Mouse (Mus musculus): ENCODE data around the gene Ift27. TPM values are rescaled to one million over a fixed set of nuclear protein-coding genes. Genes with fewer than 3 reads are reported as not detected.

The Ift27 gene
- polyA plus RNA-seq (2012; fragmentation: generic; extraction: Trizol) = 38.7 TPM

GRCm38 (mm10) chr15:78173972-78174886 lies at the start of gene Ift27:
Gene Ift27, minus strand, starts transcription at chr15:78174107.
- Histone ChIP-seq H3K36me3 (ENCODE audit: control insufficient read depth, insufficient read depth) (no peaks in the 10 kb centered on the region), H3K79me2 (ENCODE audit: control insufficient read depth, insufficient read depth) (no peaks in the 10 kb centered on the region), H3ac (ENCODE audit: control insufficient read depth, insufficient read length) (no peak within 1 kb of the TSS), H3K27me3 (ENCODE audit: control insufficient read depth, insufficient read depth, insufficient read length) (peaks cover 4% of the 10 kb centered on the region), H3K4me3 (peak within 1 kb of the TSS; percentile 31), H3K4me2 (ENCODE audit: low read depth) (peak within 1 kb of the TSS; percentile 90)
- TF ChIP-seq SRF (IDR thresholded peaks at IDR 0.05; ENCODE audit: control insufficient read depth, insufficient read length, low read depth) (no peak), TCF3 (IDR thresholded peaks at IDR 0.05; ENCODE audit: insufficient read length, low read depth) (no peak), USF1 (IDR thresholded peaks at IDR 0.05; ENCODE audit: low read depth) (no peak), REST (IDR thresholded peaks at IDR 0.05; ENCODE audit: insufficient read depth, insufficient read length) (peak; percentile 10), MYOG (IDR thresholded peaks at IDR 0.05; ENCODE audit: control insufficient read depth in 1 of 3, insufficient read depth in 1 of 3, insufficient read length in 2 of 3, low read depth in 2 of 3) (no peak), POLR2A (IDR thresholded peaks at IDR 0.05; ENCODE audit: insufficient read length, low read depth) (peak; percentile 59), MYOD1 (IDR thresholded peaks at IDR 0.05; ENCODE audit: control insufficient read depth in 1 of 3, insufficient read length in 2 of 3, low read depth in 2 of 3) (no peak), TCF12 (IDR thresholded peaks at IDR 0.05; ENCODE audit: insufficient read depth, poor library complexity, severe bottlenecking) (no peak), CEBPB (IDR thresholded peaks at IDR 0.05; ENCODE audit: insufficient read depth, poor library complexity, severe bottlenecking) (no peak), MAX (IDR thresholded peaks at IDR 0.05; ENCODE audit: low read depth) (no peak), E2F4 (IDR thresholded peaks at IDR 0.05; ENCODE audit: insufficient read depth) (peak; percentile 83), POLR2AphosphoS2 (IDR thresholded peaks at IDR 0.05; ENCODE audit: insufficient read length, low read depth) (peak; percentile 21)

- no peak for TF ChIP-seq TCF12 (IDR thresholded peaks at IDR 0.05; ENCODE audit: insufficient read depth, poor library complexity, severe bottlenecking)
- no peak for TF ChIP-seq MYOD1 (IDR thresholded peaks at IDR 0.05; ENCODE audit: control insufficient read depth in 1 of 3, insufficient read length in 2 of 3, low read depth in 2 of 3)
- no peak for TF ChIP-seq MYOG (IDR thresholded peaks at IDR 0.05; ENCODE audit: control insufficient read depth in 1 of 3, insufficient read depth in 1 of 3, insufficient read length in 2 of 3, low read depth in 2 of 3)
- TF ChIP-seq POLR2AphosphoS2 (IDR thresholded peaks at IDR 0.05; ENCODE audit: insufficient read length, low read depth) = no peak
- TF ChIP-seq REST (IDR thresholded peaks at IDR 0.05; ENCODE audit: insufficient read depth, insufficient read length) = no peak
- TF ChIP-seq SRF (IDR thresholded peaks at IDR 0.05; ENCODE audit: control insufficient read depth, insufficient read length, low read depth) = no peak
- TF ChIP-seq POLR2A (IDR thresholded peaks at IDR 0.05; ENCODE audit: insufficient read length, low read depth) = no peak
- TF ChIP-seq MAX (IDR thresholded peaks at IDR 0.05; ENCODE audit: low read depth) = no peak
- no peak for TF ChIP-seq USF1 (IDR thresholded peaks at IDR 0.05; ENCODE audit: low read depth)
- no peak for TF ChIP-seq CEBPB (IDR thresholded peaks at IDR 0.05; ENCODE audit: insufficient read depth, poor library complexity, severe bottlenecking)
- no peak for TF ChIP-seq TCF3 (IDR thresholded peaks at IDR 0.05; ENCODE audit: insufficient read length, low read depth)
- TF ChIP-seq E2F4 (IDR thresholded peaks at IDR 0.05; ENCODE audit: insufficient read depth) = no peak
- Histone ChIP-seq H3ac (ENCODE audit: control insufficient read depth, insufficient read length) (no peak overlapping the region), H3K36me3 (ENCODE audit: control insufficient read depth, insufficient read depth) (no peaks in the 10 kb centered on the region), H3K4me3 (no peak overlapping the region), H3K79me2 (ENCODE audit: control insufficient read depth, insufficient read depth) (no peaks in the 10 kb centered on the region), H3K4me2 (ENCODE audit: low read depth) (no peak overlapping the region), H3K27me3 (ENCODE audit: control insufficient read depth, insufficient read depth, insufficient read length) (peaks cover 1% of the 10 kb centered on the region)
These were observed 41.4 kb upstream of the Ift27 start for GRCm38 (mm10) chr15:78215269-78215668.

GRCm38 (mm10) chr15:78211367-78211766 lies 37.5 kb upstream of the Ift27 start:
- H3K27me3 ChIP-seq (ENCODE audit: control insufficient read depth, insufficient read depth, insufficient read length) = no peaks in the 10 kb centered on the region
- TF ChIP-seq MAX (IDR thresholded peaks at IDR 0.05; ENCODE audit: low read depth) = no peak
- TF ChIP-seq MYOD1 (IDR thresholded peaks at IDR 0.05; ENCODE audit: control insufficient read depth in 1 of 3, insufficient read length in 2 of 3, low read depth in 2 of 3) = peak in 1 of 3 experiments; percentile 59
- peak in 1 of 3 experiments; percentile 28 for TF ChIP-seq MYOG (IDR thresholded peaks at IDR 0.05; ENCODE audit: control insufficient read depth in 1 of 3, insufficient read depth in 1 of 3, insufficient read length in 2 of 3, low read depth in 2 of 3)
- H3K4me3 ChIP-seq = no peak overlapping the region
- no peak overlapping the region for H3K4me2 ChIP-seq (ENCODE audit: low read depth)
- no peaks in the 10 kb centered on the region for H3K36me3 ChIP-seq (ENCODE audit: control insufficient read depth, insufficient read depth)
- H3K79me2 ChIP-seq (ENCODE audit: control insufficient read depth, insufficient read depth) = no peaks in the 10 kb centered on the region
- no peak overlapping the region for H3ac ChIP-seq (ENCODE audit: control insufficient read depth, insufficient read length)

GRCm38 (mm10) chr15:78210203-78210602 lies 36.3 kb upstream of the Ift27 start:
- H3K79me2 ChIP-seq (ENCODE audit: control insufficient read depth, insufficient read depth) = no peaks in the 10 kb centered on the region
- no peaks in the 10 kb centered on the region for H3K36me3 ChIP-seq (ENCODE audit: control insufficient read depth, insufficient read depth)
- no peak overlapping the region for H3K4me3 ChIP-seq
- TF ChIP-seq TCF3 (IDR thresholded peaks at IDR 0.05; ENCODE audit: insufficient read length, low read depth) (no peak), POLR2A (IDR thresholded peaks at IDR 0.05; ENCODE audit: insufficient read length, low read depth) (no peak), MYOG (IDR thresholded peaks at IDR 0.05; ENCODE audit: control insufficient read depth in 1 of 3, insufficient read depth in 1 of 3, insufficient read length in 2 of 3, low read depth in 2 of 3) (no peak), TCF12 (IDR thresholded peaks at IDR 0.05; ENCODE audit: insufficient read depth, poor library complexity, severe bottlenecking) (no peak), USF1 (IDR thresholded peaks at IDR 0.05; ENCODE audit: low read depth) (no peak)
- H3K4me2 ChIP-seq (ENCODE audit: low read depth) = no peak overlapping the region
- no peak overlapping the region for H3ac ChIP-seq (ENCODE audit: control insufficient read depth, insufficient read length)
- no peaks in the 10 kb centered on the region for H3K27me3 ChIP-seq (ENCODE audit: control insufficient read depth, insufficient read depth, insufficient read length)

GRCm38 (mm10) chr15:78206312-78206711 lies 32.4 kb upstream of the Ift27 start, which contains the start of gene Pvalb:
Gene Pvalb, minus strand, starts transcription at chr15:78206400.
- Histone ChIP-seq H3K27me3 (ENCODE audit: control insufficient read depth, insufficient read depth, insufficient read length) (peaks cover 33% of the 10 kb centered on the region), H3K36me3 (ENCODE audit: control insufficient read depth, insufficient read depth) (no peaks in the 10 kb centered on the region), H3K4me2 (ENCODE audit: low read depth) (peak within 1 kb of the TSS; percentile 51), H3ac (ENCODE audit: control insufficient read depth, insufficient read length) (no peak within 1 kb of the TSS), H3K4me3 (no peak within 1 kb of the TSS), H3K79me2 (ENCODE audit: control insufficient read depth, insufficient read depth) (no peaks in the 10 kb centered on the region)
- no peak for TF ChIP-seq SRF (IDR thresholded peaks at IDR 0.05; ENCODE audit: control insufficient read depth, insufficient read length, low read depth)
- no peak for TF ChIP-seq REST (IDR thresholded peaks at IDR 0.05; ENCODE audit: insufficient read depth, insufficient read length)

Measured in myocyte (in vitro differentiated cells).